Mouse (Mus musculus): ENCODE results near the gene 4930519P11Rik.

Gene 4930519P11Rik

GRCm38 (mm10) chr2:154580586-154580985, 32.7 kb downstream of the 4930519P11Rik start:
- DNase-seq = no peak

- no peak for DNase-seq
Measured at GRCm38 (mm10) chr2:154577744-154578067, 35.5 kb downstream of the 4930519P11Rik start.

- no peak for DNase-seq
Measured at GRCm38 (mm10) chr2:154576876-154577743, 36.1 kb downstream of the 4930519P11Rik start.

GRCm38 (mm10) chr2:154574271-154574670, 39.0 kb downstream of the 4930519P11Rik start:
- no peak for DNase-seq

GRCm38 (mm10) chr2:154572996-154573395, 40.2 kb downstream of the 4930519P11Rik start:
- DNase-seq = no peak

GRCm38 (mm10) chr2:154571976-154572375, 41.3 kb downstream of the 4930519P11Rik start:
- DNase-seq = no peak

- no peak for DNase-seq
Measured at GRCm38 (mm10) chr2:154571266-154571665, 42.0 kb downstream of the 4930519P11Rik start.

- DNase-seq = no peak
Measured at GRCm38 (mm10) chr2:154570666-154571065, 42.6 kb downstream of the 4930519P11Rik start.

GRCm38 (mm10) chr2:154569836-154570286, 43.4 kb downstream of the 4930519P11Rik start, which contains the start of gene E2f1:
TSS of gene E2f1 (minus strand) at chr2:154569892.
- DNase-seq = peak; percentile 94 to 95

GRCm38 (mm10) chr2:154569071-154569748, 44.0 kb downstream of the 4930519P11Rik start:
- peak; percentile 52 to 56 for DNase-seq

GRCm38 (mm10) chr2:154568329-154569070, 44.7 kb downstream of the 4930519P11Rik start:
- no peak for DNase-seq

- DNase-seq = peak; percentile 56 to 57
Measured at GRCm38 (mm10) chr2:154567766-154568165, 45.5 kb downstream of the 4930519P11Rik start.

GRCm38 (mm10) chr2:154566641-154567040, 46.6 kb downstream of the 4930519P11Rik start:
- no peak for DNase-seq

GRCm38 (mm10) chr2:154565562-154565961, 47.7 kb downstream of the 4930519P11Rik start:
- DNase-seq = no peak

GRCm38 (mm10) chr2:154563612-154564170, 49.5 kb downstream of the 4930519P11Rik start:
- DNase-seq = no peak
